7 mouse cellular contexts compared by ENCODE assay signal in genomic region chrX:71052115-71052478, GRCm38 (mm10). TPM values are rescaled to one million over a fixed set of nuclear protein-coding genes. Genes with fewer than 3 reads are reported as not detected.
DNase-seq lines count a peak whose midpoint lies in the region; ATAC-seq and TF ChIP-seq lines count a peak whose summit lies in the region.

No protein-coding gene starts in this region.

- TF ChIP-seq CTCF in brain, embryonic 14.5 days (IDR thresholded peaks at IDR 0.05; ENCODE audit: borderline replicate concordance, extremely low read depth, insufficient read depth, insufficient read length) = peak; percentile 73
- peak; percentile 25; the same call in 1 of the 2 replicates for TF ChIP-seq CTCF in small intestine, adult 2 months (IDR thresholded peaks at IDR 0.05; ENCODE audit: extremely low read depth, insufficient read length, insufficient replicate concordance, low read depth, low read length)

- WGBS in embryonic facial prominence, embryonic 14.5 days = 28% methylated on average over 5 of the region's 19 CpGs
- 26% methylated on average over 16 of the region's 19 CpGs for WGBS in limb, embryonic 11.5 days
- 15% methylated on average over 19 of the region's 19 CpGs for WGBS in midbrain, embryonic 10.5 days
- 10% methylated on average over 19 of the region's 19 CpGs for WGBS in small intestine, adult 2 months

- H3K9me3 ChIP-seq in embryonic facial prominence, embryonic 14.5 days (ENCODE audit: control insufficient read depth, low read length) = no peaks in the 10 kb centered on the region
- H3K9me3 ChIP-seq in limb, embryonic 11.5 days (ENCODE audit: control insufficient read depth, low read length) = no peaks in the 10 kb centered on the region
- H3K9me3 ChIP-seq in midbrain, embryonic 10.5 days (replicated peaks) = no peaks in the 10 kb centered on the region; the same call in 1 of the 2 replicates

- DNase-seq in brain, embryonic 14.5 days (ENCODE audit: low read depth) = peak; percentile 92
- peak; percentile 56 for DNase-seq in embryonic facial prominence, embryonic 14.5 days (ENCODE audit: low spot score)
- peak; percentile 61 to 74 for DNase-seq in heart, adult 9 months (ENCODE audit: low spot score in 2 of 2)
- DNase-seq in kidney, adult 9 months = peak; percentile 46
- DNase-seq in limb, embryonic 11.5 days (ENCODE audit: low spot score) = peak; percentile 75
- peak; percentile 78 for DNase-seq in midbrain, embryonic 10.5 days (ENCODE audit: low spot score)

- peak overlapping the region; percentile 49 for H3K4me3 ChIP-seq in embryonic facial prominence, embryonic 14.5 days (ENCODE audit: low read depth, low read length)
- peak overlapping the region; percentile 34 for H3K4me3 ChIP-seq in limb, embryonic 11.5 days (ENCODE audit: low read depth, low read length)
- H3K4me3 ChIP-seq in midbrain, embryonic 10.5 days = peak overlapping the region; percentile 60
- peak overlapping the region; percentile 66 for H3K4me3 ChIP-seq in small intestine, adult 2 months (ENCODE audit: low read depth, low read length)

- no peak overlapping the region for H3K27ac ChIP-seq in embryonic facial prominence, embryonic 14.5 days (replicated peaks; ENCODE audit: low read depth, low read length)
- H3K27ac ChIP-seq in limb, embryonic 11.5 days (replicated peaks; ENCODE audit: low read depth, low read length) = no peak overlapping the region
- peak overlapping the region; percentile 89 for H3K27ac ChIP-seq in midbrain, embryonic 10.5 days (replicated peaks)
- no peak overlapping the region for H3K27ac ChIP-seq in small intestine, adult 2 months (ENCODE audit: insufficient read depth, low read depth, low read length)

- peak overlapping the region; percentile 56 for H3K9ac ChIP-seq in embryonic facial prominence, embryonic 14.5 days (ENCODE audit: low read depth, low read length)
- H3K9ac ChIP-seq in limb, embryonic 11.5 days (ENCODE audit: low read length) = no peak overlapping the region

- peaks cover 32% of the 10 kb centered on the region for H3K27me3 ChIP-seq in embryonic facial prominence, embryonic 14.5 days (replicated peaks; ENCODE audit: control insufficient read depth, insufficient read depth, low read length)
- peaks cover 40% of the 10 kb centered on the region for H3K27me3 ChIP-seq in limb, embryonic 11.5 days (ENCODE audit: control insufficient read depth, insufficient read depth, low read length)
- peaks cover 56% of the 10 kb centered on the region for H3K27me3 ChIP-seq in midbrain, embryonic 10.5 days (ENCODE audit: low read depth, poor library complexity, severe bottlenecking)
- peaks cover 6% of the 10 kb centered on the region for H3K27me3 ChIP-seq in small intestine, adult 2 months (ENCODE audit: control insufficient read depth, insufficient read depth, low read length)

- 0 out of 2 replicates have a peak, but pooled peaks have one; percentile 12 for TF ChIP-seq POLR2A in brain, embryonic 14.5 days (IDR thresholded peaks at IDR 0.05; ENCODE audit: borderline replicate concordance, extremely low read depth, insufficient read depth, insufficient read length, poor library complexity, severe bottlenecking)
- TF ChIP-seq POLR2A in small intestine, adult 2 months (IDR thresholded peaks at IDR 0.05; ENCODE audit: low read depth, low read length) = no peak

- peak; percentile 68 for ATAC-seq in embryonic facial prominence, embryonic 14.5 days (ENCODE audit: low read depth)
- peak; percentile 66 for ATAC-seq in limb, embryonic 11.5 days (ENCODE audit: insufficient number of reproducible peaks, low FRiP score, low TSS enrichment, low read depth)

- H3K4me1 ChIP-seq in embryonic facial prominence, embryonic 14.5 days (ENCODE audit: control insufficient read depth, insufficient read depth, low read length) = no peaks in the 10 kb centered on the region
- H3K4me1 ChIP-seq in limb, embryonic 11.5 days (ENCODE audit: control insufficient read depth, insufficient read depth, low read length) = no peaks in the 10 kb centered on the region
- peaks cover 28% of the 10 kb centered on the region for H3K4me1 ChIP-seq in midbrain, embryonic 10.5 days
- peaks cover 5% of the 10 kb centered on the region for H3K4me1 ChIP-seq in small intestine, adult 2 months (ENCODE audit: control insufficient read depth, insufficient read depth, insufficient read length, low read length)

- H3K36me3 ChIP-seq in embryonic facial prominence, embryonic 14.5 days (ENCODE audit: control insufficient read depth, insufficient read depth, low read length) = no peaks in the 10 kb centered on the region
- no peaks in the 10 kb centered on the region for H3K36me3 ChIP-seq in limb, embryonic 11.5 days (ENCODE audit: control insufficient read depth, insufficient read depth, low read length)
- no peaks in the 10 kb centered on the region for H3K36me3 ChIP-seq in midbrain, embryonic 10.5 days
- no peaks in the 10 kb centered on the region for H3K36me3 ChIP-seq in small intestine, adult 2 months (ENCODE audit: control insufficient read depth, insufficient read depth, low read length)

- peak overlapping the region; percentile 73 for H3K4me2 ChIP-seq in embryonic facial prominence, embryonic 14.5 days (ENCODE audit: low read depth, low read length)
- H3K4me2 ChIP-seq in limb, embryonic 11.5 days (ENCODE audit: low read depth, severe bottlenecking) = peak overlapping the region; percentile 57

RNA-seq across cellular contexts. Expression of gene Mamld1, which starts 2.0 kb away (rescaled TPM):
- 6.4 and 13.2 TPM in 2 replicates for polyA plus RNA-seq in brain, embryonic 14.5 days (2012; rRNA removed)
- polyA plus RNA-seq in embryonic facial prominence, embryonic 14.5 days (2014; fragmentation: Nextera tagmentation; extraction: Ambion mirVana) = 5.5 and 6.3 TPM in 2 replicates
- polyA plus RNA-seq in limb, embryonic 11.5 days (2014; fragmentation: Nextera tagmentation; extraction: Ambion mirVana) = 1.1 and 1.5 TPM in 2 replicates
- polyA plus RNA-seq in midbrain, embryonic 10.5 days (2016; fragmentation: Nextera tagmentation; extraction: Ambion mirVana) = 2.4 and 4.1 TPM in 2 replicates
- polyA plus RNA-seq in small intestine, adult 2 months (2012; rRNA removed) = 0.80 and 0.85 TPM in 2 replicates
